Mouse (Mus musculus): ENCODE measurements around the gene BC030499. TPM values are rescaled to one million over a fixed set of nuclear protein-coding genes. Genes with fewer than 3 reads are reported as not detected.

The BC030499 gene
- total and polyA plus RNA-seq, 2 experiments from 2014 or later, result 0.19 to 0.22 TPM

- H3K36me3 ChIP-seq (replicated peaks; ENCODE audit: control insufficient read depth, insufficient read depth, low read length), result peaks cover 67% of the 10 kb centered on the region
- ATAC-seq (ENCODE audit: insufficient read depth, low read depth) (no peak), DNase-seq (ENCODE audit: low spot score) (no peak)
- no peak overlapping the region for H3K9ac ChIP-seq (replicated peaks; ENCODE audit: low read depth, low read length)
- no peak overlapping the region for H3K4me3 ChIP-seq (ENCODE audit: low read depth, low read length)
- H3K27ac ChIP-seq (ENCODE audit: low read depth), result no peak overlapping the region
- TF ChIP-seq EP300 (IDR thresholded peaks at IDR 0.05; ENCODE audit: low read depth) (no peak), CTCF (IDR thresholded peaks at IDR 0.05; ENCODE audit: low read depth) (no peak)
- H3K4me1 ChIP-seq (ENCODE audit: control insufficient read depth, insufficient read depth), result no peaks in the 10 kb centered on the region
- H3K9me3 ChIP-seq (replicated peaks; ENCODE audit: control insufficient read depth, low read length), result no peaks in the 10 kb centered on the region
- H3K27me3 ChIP-seq (ENCODE audit: control insufficient read depth, insufficient read depth, low read length), result no peaks in the 10 kb centered on the region
- 89% methylated on average over 8 of the region's 8 CpGs for WGBS
- no peak overlapping the region for H3K4me2 ChIP-seq (ENCODE audit: low read depth, low read length)
Measured at GRCm38 (mm10) chr11:78310861-78311511, 20.3 kb downstream of the BC030499 start.

GRCm38 (mm10) chr11:78313662-78314061 lies 23.0 kb downstream of the BC030499 start:
- 58% methylated on average over 2 of the region's 2 CpGs for WGBS
- Histone ChIP-seq H3K27me3 (ENCODE audit: control insufficient read depth, insufficient read depth, low read length) (no peaks in the 10 kb centered on the region), H3K9me3 (replicated peaks; ENCODE audit: control insufficient read depth, low read length) (no peaks in the 10 kb centered on the region), H3K36me3 (replicated peaks; ENCODE audit: control insufficient read depth, insufficient read depth, low read length) (peaks cover 73% of the 10 kb centered on the region), H3K27ac (ENCODE audit: low read depth) (0 out of 2 replicates have a peak overlapping the region, but pooled peaks have one; percentile 25), H3K4me1 (ENCODE audit: control insufficient read depth, insufficient read depth) (no peaks in the 10 kb centered on the region), H3K4me2 (ENCODE audit: low read depth, low read length) (no peak overlapping the region), H3K4me3 (ENCODE audit: low read depth, low read length) (no peak overlapping the region), H3K9ac (replicated peaks; ENCODE audit: low read depth, low read length) (no peak overlapping the region)
- DNase-seq (ENCODE audit: low spot score) (no peak), ATAC-seq (ENCODE audit: insufficient read depth, low read depth) (no peak; the same call in 1 of the 2 replicates)
- TF ChIP-seq CTCF (IDR thresholded peaks at IDR 0.05; ENCODE audit: low read depth), result no peak
- TF ChIP-seq EP300 (IDR thresholded peaks at IDR 0.05; ENCODE audit: low read depth), result no peak

- Histone ChIP-seq H3K4me2 (ENCODE audit: low read depth, low read length) (no peak overlapping the region), H3K27ac (ENCODE audit: low read depth) (no peak overlapping the region), H3K4me3 (ENCODE audit: low read depth, low read length) (no peak overlapping the region), H3K4me1 (ENCODE audit: control insufficient read depth, insufficient read depth) (peaks cover 12% of the 10 kb centered on the region), H3K9me3 (replicated peaks; ENCODE audit: control insufficient read depth, low read length) (no peaks in the 10 kb centered on the region), H3K9ac (replicated peaks; ENCODE audit: low read depth, low read length) (no peak overlapping the region), H3K27me3 (ENCODE audit: control insufficient read depth, insufficient read depth, low read length) (no peaks in the 10 kb centered on the region), H3K36me3 (replicated peaks; ENCODE audit: control insufficient read depth, insufficient read depth, low read length) (peaks cover 69% of the 10 kb centered on the region)
- ATAC-seq (ENCODE audit: insufficient read depth, low read depth) (no peak), DNase-seq (ENCODE audit: low spot score) (no peak)
- 92% methylated on average over 2 of the region's 2 CpGs for WGBS
- TF ChIP-seq EP300 (IDR thresholded peaks at IDR 0.05; ENCODE audit: low read depth) (no peak), CTCF (IDR thresholded peaks at IDR 0.05; ENCODE audit: low read depth) (no peak)
Measured at GRCm38 (mm10) chr11:78318411-78318810, 27.8 kb downstream of the BC030499 start.

- Histone ChIP-seq H3K4me3 (ENCODE audit: low read depth, low read length) (0 out of 2 replicates have a peak overlapping the region, but pooled peaks have one; percentile 22), H3K4me2 (ENCODE audit: low read depth, low read length) (peak overlapping the region; percentile 47), H3K9me3 (replicated peaks; ENCODE audit: control insufficient read depth, low read length) (no peaks in the 10 kb centered on the region), H3K27ac (ENCODE audit: low read depth) (no peak overlapping the region), H3K9ac (replicated peaks; ENCODE audit: low read depth, low read length) (no peak overlapping the region), H3K27me3 (ENCODE audit: control insufficient read depth, insufficient read depth, low read length) (no peaks in the 10 kb centered on the region), H3K4me1 (ENCODE audit: control insufficient read depth, insufficient read depth) (peaks cover 19% of the 10 kb centered on the region), H3K36me3 (replicated peaks; ENCODE audit: control insufficient read depth, insufficient read depth, low read length) (peaks cover 41% of the 10 kb centered on the region)
- peak; percentile 7; the same call in 1 of the 2 replicates for ATAC-seq (ENCODE audit: insufficient read depth, low read depth)
- TF ChIP-seq CTCF (IDR thresholded peaks at IDR 0.05; ENCODE audit: low read depth), result no peak
- TF ChIP-seq EP300 (IDR thresholded peaks at IDR 0.05; ENCODE audit: low read depth), result no peak
- 45% methylated on average over 2 of the region's 2 CpGs for WGBS
- no peak for DNase-seq (ENCODE audit: low spot score)
Measured at GRCm38 (mm10) chr11:78322076-78322831, 31.6 kb downstream of the BC030499 start.

GRCm38 (mm10) chr11:78322860-78323259 lies 32.2 kb downstream of the BC030499 start, which contains the start of gene Aldoc:
Gene Aldoc (plus strand): TSS chr11:78322968.
- H3K4me1 ChIP-seq (ENCODE audit: control insufficient read depth, insufficient read depth), result peaks cover 19% of the 10 kb centered on the region
- peak within 1 kb of the TSS; percentile 22 for H3K4me3 ChIP-seq (ENCODE audit: low read depth, low read length)
- ATAC-seq (ENCODE audit: insufficient read depth, low read depth), result peak; percentile 97
- no peaks in the 10 kb centered on the region for H3K9me3 ChIP-seq (replicated peaks; ENCODE audit: control insufficient read depth, low read length)
- H3K27me3 ChIP-seq (ENCODE audit: control insufficient read depth, insufficient read depth, low read length), result no peaks in the 10 kb centered on the region
- no peak within 1 kb of the TSS for H3K9ac ChIP-seq (replicated peaks; ENCODE audit: low read depth, low read length)
- H3K27ac ChIP-seq (ENCODE audit: low read depth), result peak within 1 kb of the TSS; percentile 27; the same call in 1 of the 2 replicates
- DNase-seq (ENCODE audit: low spot score), result peak; percentile 86
- peaks cover 34% of the 10 kb centered on the region for H3K36me3 ChIP-seq (replicated peaks; ENCODE audit: control insufficient read depth, insufficient read depth, low read length)
- WGBS, result 7% methylated on average over 15 of the region's 15 CpGs
- TF ChIP-seq CTCF (IDR thresholded peaks at IDR 0.05; ENCODE audit: low read depth) (no peak), EP300 (IDR thresholded peaks at IDR 0.05; ENCODE audit: low read depth) (no peak)
- peak within 1 kb of the TSS; percentile 47 for H3K4me2 ChIP-seq (ENCODE audit: low read depth, low read length)
